Mouse (Mus musculus): ENCODE data around the gene Tmem19.

The Tmem19 gene

GRCm38 (mm10) chr10:115361840-115362622 is at the start of gene Tmem19:
Gene Tmem19 (minus strand): TSS chr10:115362501.
- peak; percentile 99 for DNase-seq

- DNase-seq, result peak; percentile 16
These were observed 44.1 kb upstream of the Tmem19 start for GRCm38 (mm10) chr10:115406393-115406792.

GRCm38 (mm10) chr10:115391896-115392295 is 29.6 kb upstream of the Tmem19 start:
- DNase-seq, result no peak

GRCm38 (mm10) chr10:115391076-115391475 is 28.8 kb upstream of the Tmem19 start:
- DNase-seq, result no peak

- no peak for DNase-seq
These were observed 25.6 kb upstream of the Tmem19 start for GRCm38 (mm10) chr10:115387891-115388290.

- DNase-seq, result peak; percentile 79
These were observed 23.0 kb upstream of the Tmem19 start for GRCm38 (mm10) chr10:115385018-115386002.

GRCm38 (mm10) chr10:115384221-115385017 is 22.1 kb upstream of the Tmem19 start, which contains the start of the genes Thap2 and Zfc3h1:
Gene Thap2 (minus strand): TSS chr10:115384443.
Gene Zfc3h1 (plus strand): TSS chr10:115384959.
- DNase-seq, result peak; percentile 99

GRCm38 (mm10) chr10:115383644-115384220 is 21.4 kb upstream of the Tmem19 start:
- no peak for DNase-seq

- DNase-seq, result no peak
These were observed 20.7 kb upstream of the Tmem19 start for GRCm38 (mm10) chr10:115382846-115383643.

- DNase-seq, result no peak
These were observed 19.3 kb upstream of the Tmem19 start for GRCm38 (mm10) chr10:115381506-115382084.

- DNase-seq, result peak; percentile 23
These were observed 850 bp upstream of the Tmem19 start for GRCm38 (mm10) chr10:115363151-115363550.

GRCm38 (mm10) chr10:115362623-115362964 is 293 bp upstream of the Tmem19 start:
- DNase-seq, result no peak

GRCm38 (mm10) chr10:115359066-115359465 is 3.2 kb downstream of the Tmem19 start:
- no peak for DNase-seq

GRCm38 (mm10) chr10:115358216-115358919 is 3.9 kb downstream of the Tmem19 start:
- DNase-seq, result no peak

- no peak for DNase-seq
These were observed 6.2 kb downstream of the Tmem19 start for GRCm38 (mm10) chr10:115356106-115356505.

GRCm38 (mm10) chr10:115355016-115355415 is 7.3 kb downstream of the Tmem19 start:
- DNase-seq, result no peak

GRCm38 (mm10) chr10:115354553-115354952 is 7.7 kb downstream of the Tmem19 start:
- no peak for DNase-seq

GRCm38 (mm10) chr10:115350810-115351397 is 11.4 kb downstream of the Tmem19 start:
- DNase-seq, result no peak

- DNase-seq, result no peak
These were observed 12.8 kb downstream of the Tmem19 start for GRCm38 (mm10) chr10:115349509-115349908.

GRCm38 (mm10) chr10:115349029-115349428 is 13.3 kb downstream of the Tmem19 start:
- no peak for DNase-seq
